Mouse (Mus musculus): ENCODE data around the gene Bcl2l11. TPM values are rescaled to one million over a fixed set of nuclear protein-coding genes. Genes with fewer than 3 reads are reported as not detected.
"Not testable (repeated sequence)": the region's sequence is repeated elsewhere in the genome, so short reads cannot be mapped to it uniquely, and the experiment has no call there.

Gene Bcl2l11
- 1 to 10 TPM; 5.6 to 6.3 TPM for total RNA-seq (2021)
- long read RNA-seq, experiment 1, full-length matches to known transcripts = 1 of 5 reads
- long read RNA-seq, experiment 1, partial matches to known transcripts = 1 of 5 reads
- long read RNA-seq, experiment 1, other reads (novel, unspliced or antisense) = 3 of 5 reads
- long read RNA-seq, experiment 2, partial matches to known transcripts = 0 of 3 reads
- long read RNA-seq, experiment 2, other reads (novel, unspliced or antisense) = 3 of 3 reads

- peak; percentile 84 to 90 for DNase-seq (ENCODE audit: low spot score in 2 of 2)
These were observed at the start of gene Bcl2l11 for GRCm38 (mm10) chr2:128125635-128126470. Gene Bcl2l11, plus strand, starts transcription at chr2:128126038.

DNA sequence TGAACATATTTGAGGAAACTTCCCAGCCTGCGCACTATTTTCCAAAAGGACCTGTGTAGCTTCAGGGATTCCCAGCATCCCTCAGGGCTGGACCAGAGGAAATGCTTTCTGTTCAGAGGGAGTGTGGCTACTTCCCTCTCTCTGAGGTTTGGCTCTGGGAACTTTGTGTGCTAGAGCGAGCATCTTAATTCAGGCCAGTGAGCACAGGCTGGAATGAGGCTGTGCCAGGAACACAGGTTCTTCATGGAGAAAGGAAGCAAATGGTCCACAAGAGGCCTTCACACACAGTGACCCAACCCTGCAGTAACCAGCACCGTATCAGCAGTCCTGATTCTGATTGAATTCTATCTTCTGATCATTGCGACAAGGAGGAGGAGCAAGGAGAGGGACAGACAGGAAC is 48.9 kb upstream of the Bcl2l11 start:
- no peak for DNase-seq (ENCODE audit: low spot score in 2 of 2)

DNA sequence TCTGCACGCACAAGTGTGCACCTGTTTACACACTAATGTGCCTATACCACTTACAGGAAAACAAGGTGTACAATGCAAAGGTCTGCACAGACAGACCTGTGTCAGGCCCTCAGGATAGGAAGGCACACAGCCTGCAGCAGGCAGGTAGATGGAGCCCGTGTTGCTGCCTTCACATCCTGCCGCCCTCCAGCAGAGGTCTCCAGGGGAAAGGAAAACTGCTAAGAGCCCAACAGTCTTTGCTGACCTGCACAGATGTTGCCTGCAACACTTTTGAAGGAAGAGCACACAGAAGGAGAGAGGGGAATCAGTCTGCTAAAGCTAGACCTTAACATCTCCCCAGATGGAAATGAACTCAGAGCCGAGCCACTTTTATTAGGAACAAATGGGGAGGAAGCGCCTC is 47.0 kb upstream of the Bcl2l11 start:
- DNase-seq (ENCODE audit: low spot score in 2 of 2) = no peak

DNA sequence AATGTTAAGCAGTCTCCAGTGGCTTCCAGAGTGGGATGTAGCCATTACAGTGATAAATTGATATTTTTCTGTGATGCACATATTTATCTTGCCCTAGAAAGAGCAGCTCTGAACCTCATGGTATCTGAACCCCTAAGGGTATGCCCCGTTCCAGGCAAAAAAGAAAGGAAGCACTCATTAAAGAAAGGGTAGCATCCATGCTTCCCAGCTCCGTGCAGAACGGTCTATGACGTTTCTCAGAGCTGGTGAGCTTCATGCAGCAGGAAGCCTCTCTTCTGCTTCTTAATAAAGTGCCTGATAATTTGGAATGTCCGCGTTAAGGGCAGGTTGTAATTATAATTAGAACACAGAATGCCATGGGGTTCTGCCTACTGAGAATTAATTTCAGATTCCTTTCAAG is 46.5 kb upstream of the Bcl2l11 start:
- DNase-seq (ENCODE audit: low spot score in 2 of 2) = no peak

DNA sequence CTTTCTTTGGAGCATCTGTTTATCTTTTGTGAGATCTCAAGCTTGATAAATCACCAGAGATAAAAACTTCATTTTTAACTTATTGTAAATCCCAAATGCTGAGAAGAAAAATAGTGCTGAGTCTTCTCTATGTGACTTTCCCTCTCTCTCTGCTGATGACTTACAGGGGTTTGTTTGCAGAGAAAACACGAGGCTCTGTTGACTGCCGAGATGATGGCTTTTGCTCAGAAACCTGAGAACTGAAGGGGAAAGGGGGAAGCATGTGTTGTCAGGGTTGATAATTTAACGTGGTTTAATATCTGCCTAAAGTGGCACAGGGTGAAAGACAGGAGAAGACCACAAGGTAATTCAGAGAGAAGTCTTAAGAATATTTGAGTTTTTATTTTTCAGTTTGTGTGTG is 42.0 kb upstream of the Bcl2l11 start:
- no peak for DNase-seq (ENCODE audit: low spot score in 2 of 2)

- DNase-seq (ENCODE audit: low spot score in 2 of 2) = no peak
These were observed 41.2 kb upstream of the Bcl2l11 start for GRCm38 (mm10) chr2:128084607-128085006.

GRCm38 (mm10) chr2:128085481-128085880 is 40.4 kb upstream of the Bcl2l11 start:
- DNase-seq (ENCODE audit: low spot score in 2 of 2) = no peak

- peak in 1 of 2 experiments; percentile 29 for DNase-seq (ENCODE audit: low spot score in 2 of 2)
These were observed 39.4 kb upstream of the Bcl2l11 start for GRCm38 (mm10) chr2:128086301-128086886.

- no peak for DNase-seq (ENCODE audit: low spot score in 2 of 2)
These were observed 38.8 kb upstream of the Bcl2l11 start for GRCm38 (mm10) chr2:128086996-128087526.

- no peak for DNase-seq (ENCODE audit: low spot score in 2 of 2)
These were observed 37.9 kb upstream of the Bcl2l11 start for GRCm38 (mm10) chr2:128087798-128088545.

DNA sequence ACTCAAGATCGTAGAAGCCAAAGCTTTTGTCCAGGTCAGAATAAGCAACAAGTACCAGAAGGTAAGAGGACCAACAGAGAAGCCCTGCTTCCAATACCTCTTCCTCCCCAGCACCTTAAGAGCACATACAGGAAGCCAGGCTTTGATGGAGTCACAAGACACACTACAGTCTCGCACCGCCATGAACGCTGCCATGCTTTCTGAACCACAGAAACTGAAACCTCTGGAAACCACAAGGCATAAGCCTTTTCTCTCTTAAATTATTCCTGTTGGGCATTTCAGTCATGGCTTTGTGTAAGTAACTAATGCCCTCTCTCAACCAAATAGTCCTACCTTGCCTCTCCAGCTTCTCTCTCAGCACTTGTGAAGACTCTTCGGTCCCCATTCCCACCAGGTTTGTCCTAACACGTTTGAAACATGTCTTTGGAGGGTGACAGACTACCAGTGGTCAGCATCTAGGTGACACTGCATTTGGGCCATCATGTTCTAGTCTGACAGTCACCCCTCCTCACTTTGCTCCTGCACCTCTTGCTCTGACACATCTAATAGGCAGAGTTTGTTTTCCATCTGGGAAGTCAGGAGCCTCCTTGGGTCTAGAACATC is 35.5 kb upstream of the Bcl2l11 start:
- DNase-seq (ENCODE audit: low spot score in 2 of 2) = no peak

DNA sequence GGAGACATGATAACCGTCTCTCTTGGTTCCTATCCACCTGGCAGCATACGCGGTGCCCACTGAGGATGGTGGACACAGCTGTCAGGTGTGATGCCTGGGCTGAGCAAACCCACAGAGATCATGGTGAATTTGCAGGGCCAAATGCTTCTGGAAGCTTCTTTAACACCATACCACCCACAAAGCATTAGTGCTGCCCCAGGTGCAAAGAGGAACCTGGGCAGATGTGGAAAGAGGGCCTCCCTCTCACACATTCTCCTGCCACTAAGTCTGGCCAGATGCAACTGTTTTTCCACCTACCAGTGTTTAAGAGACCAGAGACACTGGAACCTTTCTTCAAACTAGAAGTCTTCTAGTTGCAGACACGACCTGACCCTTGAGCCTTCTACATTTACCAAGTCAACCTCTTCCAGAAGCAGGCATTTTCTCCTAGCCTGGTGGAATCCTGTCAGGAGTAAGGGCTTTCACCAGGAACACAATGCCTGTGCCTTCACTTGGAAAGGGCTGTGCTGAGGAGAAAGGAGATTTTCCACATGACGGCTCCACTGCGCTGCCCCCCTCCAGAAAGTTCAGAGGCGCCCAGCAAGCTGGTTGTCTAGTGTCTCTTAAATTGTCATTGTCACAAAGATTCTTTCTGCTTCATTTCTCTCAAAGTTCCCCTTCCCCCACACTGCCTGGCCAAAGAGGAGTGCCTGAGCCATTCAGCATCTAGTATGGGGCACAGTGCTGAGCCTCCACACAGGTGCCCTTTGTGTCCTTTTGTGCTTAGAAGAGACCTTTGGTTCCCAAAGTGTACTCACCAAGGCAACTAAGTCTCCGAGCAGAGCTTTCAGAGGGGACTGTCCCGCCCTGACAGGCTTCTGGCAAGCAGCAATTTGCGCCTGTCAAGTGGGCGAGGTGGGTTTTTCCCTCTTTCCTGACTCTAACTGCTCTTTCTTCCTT is 34.1 kb upstream of the Bcl2l11 start:
- DNase-seq (ENCODE audit: low spot score in 2 of 2) = no peak

DNA sequence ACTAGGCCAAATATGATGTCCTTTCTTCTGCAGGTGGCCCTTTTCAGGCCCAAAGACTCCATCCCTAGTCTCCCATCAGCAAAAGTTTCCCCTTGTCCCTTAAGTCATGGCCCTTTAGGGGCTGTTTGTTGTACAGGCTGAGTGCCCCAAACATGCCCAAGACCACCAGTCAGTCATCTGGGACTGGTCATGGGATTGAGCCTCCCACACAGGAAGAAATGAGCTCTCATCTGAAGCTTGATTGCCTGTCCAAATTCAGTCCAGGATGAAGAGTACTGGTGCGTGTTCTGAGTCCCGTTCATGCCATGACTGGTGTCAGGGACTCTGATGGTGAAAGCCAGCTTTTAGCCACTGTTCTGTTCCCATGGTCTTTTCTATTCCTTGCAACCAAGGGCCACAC is 33.4 kb upstream of the Bcl2l11 start:
- DNase-seq (ENCODE audit: low spot score in 2 of 2) = no peak

GRCm38 (mm10) chr2:128094196-128094595 is 31.6 kb upstream of the Bcl2l11 start:
- DNase-seq (ENCODE audit: low spot score in 2 of 2) = no peak

GRCm38 (mm10) chr2:128094602-128095001 is 31.2 kb upstream of the Bcl2l11 start:
- DNase-seq (ENCODE audit: low spot score in 2 of 2) = no peak

GRCm38 (mm10) chr2:128095270-128095669 is 30.6 kb upstream of the Bcl2l11 start:
- no peak for DNase-seq (ENCODE audit: low spot score in 2 of 2)

GRCm38 (mm10) chr2:128096070-128096469 is 29.8 kb upstream of the Bcl2l11 start:
- DNase-seq (ENCODE audit: low spot score in 2 of 2) = no peak

- DNase-seq (ENCODE audit: low spot score in 2 of 2) = not testable (repeated sequence)
These were observed 27.7 kb upstream of the Bcl2l11 start for GRCm38 (mm10) chr2:128098118-128098517.

DNA sequence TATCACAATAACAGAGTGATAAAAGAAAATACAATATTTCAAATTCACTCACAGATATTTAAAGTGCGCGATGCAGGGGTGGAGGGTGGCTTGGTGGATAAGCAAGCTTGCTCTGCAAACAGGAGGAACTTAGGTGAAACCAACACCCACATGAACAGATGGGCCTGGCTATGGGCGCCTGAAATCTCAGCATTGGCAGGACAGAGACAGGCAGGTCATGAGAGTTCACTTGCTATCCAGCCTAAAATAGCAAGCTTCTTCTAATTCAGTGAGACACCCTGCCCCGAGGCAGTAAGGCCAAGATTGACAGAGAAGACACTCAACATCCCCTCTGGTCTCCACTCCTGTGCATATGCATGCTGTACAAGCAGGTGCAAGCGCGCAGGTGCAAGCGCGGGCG is 23.8 kb upstream of the Bcl2l11 start:
- DNase-seq (ENCODE audit: low spot score in 2 of 2) = no peak

- no peak for DNase-seq (ENCODE audit: low spot score in 2 of 2)
These were observed 21.0 kb upstream of the Bcl2l11 start for GRCm38 (mm10) chr2:128104815-128105214.

All from left cerebral cortex, adult 18-20 months (tissue).